Mouse (Mus musculus) cerebellum, adult 11 months (tissue): Measurements from ENCODE around the gene Megf9.

ENCODE experiments used
- DNase-seq: peaks from one replicate; pipeline ENCODE4 v3.0.0; 2022

Megf9 gene

GRCm38 (mm10) chr4:70412126-70412525, 122.7 kb downstream of the Megf9 start:
- no peak for DNase-seq

GRCm38 (mm10) chr4:70409994-70410721, 124.6 kb downstream of the Megf9 start, which contains the start of gene Cdk5rap2:
Gene Cdk5rap2 (minus strand): TSS chr4:70410443.
- peak; percentile 93 for DNase-seq

DNA sequence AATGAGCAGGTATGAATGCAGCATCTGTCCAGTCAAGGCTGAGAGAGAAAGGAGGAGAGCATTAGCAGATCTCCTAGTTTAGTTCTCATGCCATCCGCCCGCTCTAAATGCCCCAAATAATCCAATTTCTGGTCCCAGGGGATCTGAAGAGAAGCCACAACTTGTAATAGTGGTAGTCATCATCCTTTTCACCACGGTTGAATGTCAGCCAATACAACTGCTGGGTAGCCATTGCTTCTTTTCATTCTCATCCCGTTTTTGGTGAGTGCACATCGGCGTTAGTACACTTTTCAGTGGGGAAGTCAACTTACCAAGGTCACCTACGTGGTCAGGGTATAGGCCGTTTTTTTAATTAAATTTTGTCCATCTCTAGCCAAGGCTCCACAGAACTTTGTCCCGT, 125.3 kb downstream of the Megf9 start:
- no peak for DNase-seq

- DNase-seq = peak; percentile 69
These were observed 132.5 kb downstream of the Megf9 start for GRCm38 (mm10) chr4:70402109-70402819.

DNA sequence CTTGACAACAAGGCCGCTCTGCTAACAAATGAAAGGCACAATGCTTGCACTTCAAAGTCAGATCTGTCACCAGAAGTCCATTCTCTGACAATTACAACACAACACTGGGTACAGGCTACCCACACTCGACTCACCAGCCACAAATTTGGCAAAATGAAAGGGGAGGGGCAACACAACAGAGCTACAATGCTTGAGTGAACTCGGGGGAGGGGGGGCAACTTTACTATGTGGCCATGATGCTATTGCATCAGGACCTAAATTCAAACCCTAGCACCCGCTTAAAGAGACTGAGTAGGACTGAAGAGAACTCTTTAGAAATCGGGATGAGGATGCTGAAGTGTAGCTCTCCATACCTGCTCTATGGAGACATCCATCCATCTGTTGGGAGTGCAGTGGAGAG, 135.3 kb downstream of the Megf9 start:
- DNase-seq = no peak

DNA sequence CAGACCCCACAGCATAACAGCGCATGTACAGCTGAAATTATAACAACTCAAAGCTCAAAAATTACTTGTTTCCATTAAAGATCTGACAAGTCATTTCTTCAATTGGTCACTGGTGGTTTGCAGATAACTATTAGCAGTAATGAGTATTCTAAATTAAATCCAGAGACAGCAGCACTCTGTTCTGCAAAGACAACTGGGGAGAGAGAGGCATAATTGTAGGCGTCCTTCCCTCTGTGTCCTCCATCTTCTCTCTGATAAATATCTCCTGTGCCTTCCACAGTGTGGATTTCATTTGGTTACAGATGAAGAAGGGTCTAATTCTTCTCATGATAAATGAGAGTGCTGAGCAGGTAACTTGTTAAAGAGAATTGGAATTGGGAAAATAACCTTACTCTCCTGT, 135.7 kb downstream of the Megf9 start:
- DNase-seq = no peak

DNA sequence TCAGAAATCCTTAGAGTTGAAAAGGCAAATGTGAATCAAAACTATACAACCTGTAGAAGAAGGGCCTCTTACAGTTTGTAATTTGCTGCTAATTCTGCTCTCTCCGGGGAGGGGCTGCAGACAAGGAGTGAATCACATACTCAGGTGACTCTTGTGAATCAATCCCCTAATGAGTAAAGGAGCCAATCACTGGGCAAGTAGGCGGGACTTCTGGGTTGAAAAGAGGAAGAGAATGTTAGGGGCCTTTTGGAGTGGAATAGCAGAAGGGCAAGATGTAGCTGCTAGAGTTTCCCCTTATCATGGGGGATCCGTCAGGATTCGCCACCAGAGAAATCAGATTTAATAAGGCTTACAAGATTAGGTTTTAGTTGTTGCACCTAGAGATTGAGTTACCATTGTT, 136.7 kb downstream of the Megf9 start:
- DNase-seq = no peak

GRCm38 (mm10) chr4:70396701-70397100, 138.1 kb downstream of the Megf9 start:
- no peak for DNase-seq

- no peak for DNase-seq
These were observed 140.1 kb downstream of the Megf9 start for GRCm38 (mm10) chr4:70394736-70395135.

DNA sequence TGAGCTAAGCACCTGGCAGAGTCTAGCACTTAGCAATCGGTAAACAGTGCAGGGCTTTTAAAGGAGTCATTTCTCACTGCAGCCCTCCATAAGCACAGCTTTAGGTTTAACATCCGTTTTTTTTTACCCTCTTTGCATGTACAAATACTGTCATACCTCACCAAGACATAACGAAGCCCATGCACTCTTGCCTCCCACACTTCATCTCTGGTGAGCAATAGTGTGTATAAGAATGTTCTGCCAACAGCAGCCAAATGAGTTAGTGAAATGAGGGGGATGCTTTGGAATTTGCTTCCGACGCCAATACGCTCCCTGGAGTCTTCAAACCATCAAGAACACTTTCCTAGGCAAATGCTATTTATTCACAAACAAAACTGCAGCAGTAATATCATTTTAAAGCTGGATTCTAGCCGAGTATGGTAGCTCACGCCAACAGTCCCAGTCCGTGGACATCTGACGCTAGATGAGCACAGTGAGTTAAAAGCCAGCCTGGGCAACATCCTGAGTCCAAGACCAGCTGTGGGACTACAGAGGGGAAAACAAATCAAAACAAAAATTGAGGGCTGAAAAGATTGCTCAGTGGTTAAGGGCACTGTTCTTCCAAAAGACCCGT, 142.9 kb downstream of the Megf9 start:
- DNase-seq = no peak

- no peak for DNase-seq
These were observed 143.7 kb downstream of the Megf9 start for GRCm38 (mm10) chr4:70391073-70391472.

GRCm38 (mm10) chr4:70386206-70386605, 148.6 kb downstream of the Megf9 start:
- DNase-seq = no peak

DNA sequence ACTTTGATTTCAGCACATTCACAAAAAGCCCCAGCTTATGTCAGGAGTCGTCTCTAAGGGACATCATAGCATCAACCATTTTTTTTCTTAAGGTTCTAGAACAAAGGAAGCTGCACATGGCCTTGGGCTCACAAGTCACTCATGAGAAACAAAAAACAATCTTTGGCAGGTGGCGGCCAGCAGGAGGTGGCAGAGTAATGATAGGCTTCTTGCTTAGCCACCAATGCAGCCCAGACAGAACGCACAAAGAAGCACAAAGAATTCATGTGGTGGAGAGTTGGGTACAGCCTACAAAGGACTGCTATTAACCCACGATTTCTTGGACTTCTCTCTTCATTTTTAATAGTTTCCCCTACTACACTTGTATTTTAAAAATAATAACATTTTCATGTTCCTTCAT, 157.4 kb downstream of the Megf9 start:
- peak; percentile 18 for DNase-seq
